Mouse (Mus musculus): ENCODE measurements around the gene Adam8. TPM values are rescaled to one million over a fixed set of nuclear protein-coding genes. Genes with fewer than 3 reads are reported as not detected.

Adam8 gene
- polyA plus RNA-seq, 1 experiment from 2014 or later: 4.1 TPM

DNA sequence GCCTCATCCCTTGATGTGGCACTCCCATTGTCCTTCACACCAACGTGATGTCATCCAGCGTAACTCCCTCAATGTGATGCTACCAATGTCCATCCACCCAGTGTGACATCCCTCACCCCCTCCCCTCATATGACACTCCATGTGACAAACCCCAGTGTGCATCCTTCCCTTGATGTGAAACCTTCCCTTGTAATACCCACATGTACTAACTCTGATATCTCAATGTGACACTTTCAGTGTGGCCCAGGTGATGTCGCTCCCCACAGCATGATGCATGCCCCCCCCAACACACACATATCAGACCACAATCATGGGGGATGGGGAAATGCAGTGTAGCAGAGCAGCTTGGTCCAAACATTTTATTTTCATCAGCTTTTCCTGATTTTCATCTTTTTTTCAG is 35.7 kb downstream of the Adam8 start:
- no peaks in the 10 kb centered on the region for H3K36me3 ChIP-seq (ENCODE audit: control insufficient read depth, insufficient read depth, low read length)
- H3K4me3 ChIP-seq (replicated peaks; ENCODE audit: low read length): no peak overlapping the region
- no peak overlapping the region for H3K4me2 ChIP-seq (ENCODE audit: low read depth, low read length)
- H3K9me3 ChIP-seq (replicated peaks; ENCODE audit: control insufficient read depth, low read length): no peaks in the 10 kb centered on the region
- 69% methylated on average over 3 of the region's 3 CpGs for WGBS
- H3K27me3 ChIP-seq (ENCODE audit: control insufficient read depth, insufficient read depth, low read length): no peaks in the 10 kb centered on the region
- no peak overlapping the region for H3K27ac ChIP-seq (ENCODE audit: low read length)
- H3K9ac ChIP-seq (ENCODE audit: low read length): no peak overlapping the region
- no peak for ATAC-seq (ENCODE audit: insufficient read depth, low FRiP score)
- no peaks in the 10 kb centered on the region for H3K4me1 ChIP-seq (ENCODE audit: control insufficient read depth, insufficient read depth, low read length)

DNA sequence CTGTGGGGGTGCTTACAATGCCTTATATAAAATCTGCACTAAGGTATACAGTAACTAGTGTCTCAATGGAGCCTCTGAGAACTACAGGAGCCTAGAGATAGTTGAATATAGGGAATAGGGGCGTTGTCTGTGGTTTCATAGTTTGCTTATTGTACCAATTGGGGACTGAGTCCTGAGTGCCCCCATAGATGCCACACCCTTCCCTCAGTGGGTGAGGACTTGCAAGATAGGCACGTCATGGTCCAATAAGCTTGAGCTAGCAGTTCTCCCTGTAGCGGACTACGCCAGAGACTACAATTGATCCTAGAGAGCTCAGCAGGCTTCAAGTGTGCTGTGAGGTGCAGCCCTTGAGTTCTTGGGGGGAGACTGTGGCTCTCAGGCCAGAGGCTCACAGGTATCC is 36.9 kb downstream of the Adam8 start:
- Histone ChIP-seq H3K4me3 (replicated peaks; ENCODE audit: low read length) (no peak overlapping the region), H3K27me3 (ENCODE audit: control insufficient read depth, insufficient read depth, low read length) (no peaks in the 10 kb centered on the region), H3K4me2 (ENCODE audit: low read depth, low read length) (no peak overlapping the region), H3K27ac (ENCODE audit: low read length) (no peak overlapping the region), H3K9ac (ENCODE audit: low read length) (no peak overlapping the region), H3K4me1 (ENCODE audit: control insufficient read depth, insufficient read depth, low read length) (no peaks in the 10 kb centered on the region; the same call in 1 of the 2 replicates), H3K36me3 (ENCODE audit: control insufficient read depth, insufficient read depth, low read length) (no peaks in the 10 kb centered on the region), H3K9me3 (replicated peaks; ENCODE audit: control insufficient read depth, low read length) (no peaks in the 10 kb centered on the region)
- WGBS: 85% methylated on average over 4 of the region's 4 CpGs
- ATAC-seq (ENCODE audit: insufficient read depth, low FRiP score): no peak

DNA sequence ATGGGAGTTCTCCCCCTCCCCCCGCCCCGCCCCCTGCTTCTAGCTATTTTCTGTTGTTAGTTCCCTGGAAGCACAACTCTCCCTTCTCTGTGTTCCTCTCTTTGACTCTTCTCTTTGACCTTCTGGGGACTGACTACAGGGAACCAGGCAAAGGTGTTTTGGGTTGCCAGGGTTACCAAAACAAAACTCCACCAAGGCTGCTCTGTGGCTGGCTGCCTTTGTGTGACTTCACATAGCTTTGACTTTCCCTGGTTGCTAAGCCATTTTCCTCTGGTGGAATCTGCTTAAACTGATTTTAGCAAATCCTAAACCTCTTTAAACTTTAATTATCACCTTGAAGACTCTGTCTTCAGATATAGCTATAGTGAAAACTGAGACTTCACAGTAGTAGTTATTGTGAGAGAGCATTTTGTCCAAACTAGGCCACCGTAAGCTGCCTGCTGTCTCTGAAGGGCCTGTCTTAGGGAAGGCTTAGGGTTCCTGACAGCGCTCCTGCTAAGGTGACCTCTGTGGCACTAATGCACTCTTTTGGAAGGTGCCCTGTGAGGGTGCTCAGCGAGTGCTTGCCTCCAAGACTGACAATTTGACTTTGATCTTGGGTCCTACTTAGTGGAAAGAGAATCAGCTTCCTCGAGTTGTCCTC is 40.2 kb downstream of the Adam8 start:
- ATAC-seq (ENCODE audit: insufficient read depth, low FRiP score): no peak
- peaks cover 3% of the 10 kb centered on the region; the same call in 1 of the 2 replicates for H3K4me1 ChIP-seq (ENCODE audit: control insufficient read depth, insufficient read depth, low read length)
- no peak overlapping the region for H3K4me3 ChIP-seq (replicated peaks; ENCODE audit: low read length)
- 68% methylated on average over 6 of the region's 6 CpGs for WGBS
- no peak overlapping the region for H3K27ac ChIP-seq (ENCODE audit: low read length)
- no peaks in the 10 kb centered on the region for H3K9me3 ChIP-seq (replicated peaks; ENCODE audit: control insufficient read depth, low read length)
- H3K27me3 ChIP-seq (ENCODE audit: control insufficient read depth, insufficient read depth, low read length): peaks cover 4% of the 10 kb centered on the region
- no peaks in the 10 kb centered on the region for H3K36me3 ChIP-seq (ENCODE audit: control insufficient read depth, insufficient read depth, low read length)
- H3K9ac ChIP-seq (ENCODE audit: low read length): no peak overlapping the region
- H3K4me2 ChIP-seq (ENCODE audit: low read depth, low read length): no peak overlapping the region

GRCm38 (mm10) chr7:139951079-139951478 is 41.3 kb downstream of the Adam8 start:
- H3K27ac ChIP-seq (ENCODE audit: low read length): no peak overlapping the region
- H3K4me2 ChIP-seq (ENCODE audit: low read depth, low read length): peak overlapping the region; percentile 90
- no peaks in the 10 kb centered on the region for H3K36me3 ChIP-seq (ENCODE audit: control insufficient read depth, insufficient read depth, low read length)
- H3K27me3 ChIP-seq (ENCODE audit: control insufficient read depth, insufficient read depth, low read length): peaks cover 9% of the 10 kb centered on the region
- WGBS: 3% methylated on average over 16 of the region's 16 CpGs
- H3K9me3 ChIP-seq (replicated peaks; ENCODE audit: control insufficient read depth, low read length): no peaks in the 10 kb centered on the region
- no peak for ATAC-seq (ENCODE audit: insufficient read depth, low FRiP score)
- H3K4me1 ChIP-seq (ENCODE audit: control insufficient read depth, insufficient read depth, low read length): peaks cover 3% of the 10 kb centered on the region; the same call in 1 of the 2 replicates
- peak overlapping the region; percentile 62 for H3K4me3 ChIP-seq (replicated peaks; ENCODE audit: low read length)
- peak overlapping the region; percentile 76 for H3K9ac ChIP-seq (ENCODE audit: low read length)

GRCm38 (mm10) chr7:139950283-139950971 is 41.9 kb downstream of the Adam8 start:
- Histone ChIP-seq H3K9me3 (replicated peaks; ENCODE audit: control insufficient read depth, low read length) (no peaks in the 10 kb centered on the region), H3K36me3 (ENCODE audit: control insufficient read depth, insufficient read depth, low read length) (no peaks in the 10 kb centered on the region), H3K4me2 (ENCODE audit: low read depth, low read length) (peak overlapping the region; percentile 90), H3K9ac (ENCODE audit: low read length) (peak overlapping the region; percentile 76), H3K27ac (ENCODE audit: low read length) (peak overlapping the region; percentile 58), H3K4me3 (replicated peaks; ENCODE audit: low read length) (peak overlapping the region; percentile 62), H3K27me3 (ENCODE audit: control insufficient read depth, insufficient read depth, low read length) (peaks cover 15% of the 10 kb centered on the region), H3K4me1 (ENCODE audit: control insufficient read depth, insufficient read depth, low read length) (peaks cover 3% of the 10 kb centered on the region; the same call in 1 of the 2 replicates)
- under 1% methylated on average over 33 of the region's 33 CpGs for WGBS
- ATAC-seq (ENCODE audit: insufficient read depth, low FRiP score): peak; percentile 80

- Histone ChIP-seq H3K4me3 (replicated peaks; ENCODE audit: low read length) (peak overlapping the region; percentile 62), H3K4me2 (ENCODE audit: low read depth, low read length) (peak overlapping the region; percentile 90), H3K27me3 (ENCODE audit: control insufficient read depth, insufficient read depth, low read length) (peaks cover 21% of the 10 kb centered on the region), H3K27ac (ENCODE audit: low read length) (peak overlapping the region; percentile 52; the same call in 1 of the 2 replicates), H3K9ac (ENCODE audit: low read length) (peak overlapping the region; percentile 76), H3K9me3 (replicated peaks; ENCODE audit: control insufficient read depth, low read length) (no peaks in the 10 kb centered on the region), H3K36me3 (ENCODE audit: control insufficient read depth, insufficient read depth, low read length) (no peaks in the 10 kb centered on the region), H3K4me1 (ENCODE audit: control insufficient read depth, insufficient read depth, low read length) (peaks cover 3% of the 10 kb centered on the region; the same call in 1 of the 2 replicates)
- under 1% methylated on average over 15 of the region's 15 CpGs for WGBS
- ATAC-seq (ENCODE audit: insufficient read depth, low FRiP score): peak; percentile 80
These were observed 42.5 kb downstream of the Adam8 start for GRCm38 (mm10) chr7:139949893-139950282.

DNA sequence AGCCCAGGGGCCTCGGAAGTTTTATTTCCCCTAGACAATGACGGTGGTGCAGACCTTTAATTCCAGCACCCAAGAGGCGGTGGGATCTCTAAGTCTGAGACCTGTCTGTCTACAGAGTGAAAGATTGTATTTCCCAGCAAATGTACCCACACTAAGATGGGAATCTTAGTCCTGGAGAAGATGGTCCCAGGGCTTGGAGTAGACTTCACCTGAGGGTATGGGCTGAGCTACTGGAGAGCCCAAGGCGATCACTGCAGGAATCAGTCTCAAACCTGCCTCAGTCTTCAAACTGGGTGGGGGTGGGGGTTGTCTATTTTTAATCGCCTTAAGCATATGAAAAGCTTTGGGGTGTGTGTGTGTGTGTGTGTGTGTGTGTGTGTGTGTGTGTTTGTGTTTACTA is 46.3 kb downstream of the Adam8 start:
- no peaks in the 10 kb centered on the region for H3K9me3 ChIP-seq (replicated peaks; ENCODE audit: control insufficient read depth, low read length)
- H3K4me2 ChIP-seq (ENCODE audit: low read depth, low read length): no peak overlapping the region
- no peaks in the 10 kb centered on the region for H3K36me3 ChIP-seq (ENCODE audit: control insufficient read depth, insufficient read depth, low read length)
- no peak overlapping the region for H3K9ac ChIP-seq (ENCODE audit: low read length)
- no peak for ATAC-seq (ENCODE audit: insufficient read depth, low FRiP score)
- peaks cover 7% of the 10 kb centered on the region for H3K4me1 ChIP-seq (ENCODE audit: control insufficient read depth, insufficient read depth, low read length)
- H3K27me3 ChIP-seq (ENCODE audit: control insufficient read depth, insufficient read depth, low read length): peaks cover 54% of the 10 kb centered on the region
- H3K27ac ChIP-seq (ENCODE audit: low read length): no peak overlapping the region
- no peak overlapping the region for H3K4me3 ChIP-seq (replicated peaks; ENCODE audit: low read length)
- WGBS: 47% methylated on average over 5 of the region's 5 CpGs

DNA sequence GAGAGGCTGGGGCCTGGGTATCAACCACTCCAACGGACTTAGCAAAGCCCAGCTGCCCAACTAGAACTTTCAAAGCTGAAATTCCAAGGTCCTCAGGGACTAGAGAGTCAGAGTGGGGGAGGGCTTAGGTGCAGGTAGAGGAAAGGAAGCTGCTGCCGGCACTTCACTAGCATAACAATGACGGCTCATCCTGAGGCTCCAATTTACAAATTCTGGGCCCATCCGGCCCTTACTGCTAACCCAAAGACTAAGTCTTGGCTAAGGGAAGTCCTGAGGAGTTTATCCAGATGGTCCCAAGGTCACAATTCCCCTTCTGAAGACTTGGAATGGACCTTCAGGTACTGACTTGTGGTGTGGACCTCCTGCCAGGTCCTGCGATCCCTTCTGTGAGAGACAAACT is 46.8 kb downstream of the Adam8 start:
- no peak overlapping the region for H3K4me2 ChIP-seq (ENCODE audit: low read depth, low read length)
- H3K4me1 ChIP-seq (ENCODE audit: control insufficient read depth, insufficient read depth, low read length): peaks cover 7% of the 10 kb centered on the region; the same call in 1 of the 2 replicates
- WGBS: 31% methylated on average over 5 of the region's 5 CpGs
- no peak overlapping the region for H3K9ac ChIP-seq (ENCODE audit: low read length)
- ATAC-seq (ENCODE audit: insufficient read depth, low FRiP score): no peak
- H3K36me3 ChIP-seq (ENCODE audit: control insufficient read depth, insufficient read depth, low read length): no peaks in the 10 kb centered on the region
- H3K4me3 ChIP-seq (replicated peaks; ENCODE audit: low read length): no peak overlapping the region
- H3K27ac ChIP-seq (ENCODE audit: low read length): no peak overlapping the region
- H3K27me3 ChIP-seq (ENCODE audit: control insufficient read depth, insufficient read depth, low read length): peaks cover 54% of the 10 kb centered on the region
- H3K9me3 ChIP-seq (replicated peaks; ENCODE audit: control insufficient read depth, low read length): no peaks in the 10 kb centered on the region

Data from stomach, embryonic 16.5 days (tissue).